Mouse (Mus musculus): Measurements from ENCODE around the gene Chad. TPM values are rescaled to one million over a fixed set of nuclear protein-coding genes. Genes with fewer than 3 reads are reported as not detected.

Chad gene
- polyA plus RNA-seq, 1 experiment from 2014 or later, result 0.69 TPM

DNA sequence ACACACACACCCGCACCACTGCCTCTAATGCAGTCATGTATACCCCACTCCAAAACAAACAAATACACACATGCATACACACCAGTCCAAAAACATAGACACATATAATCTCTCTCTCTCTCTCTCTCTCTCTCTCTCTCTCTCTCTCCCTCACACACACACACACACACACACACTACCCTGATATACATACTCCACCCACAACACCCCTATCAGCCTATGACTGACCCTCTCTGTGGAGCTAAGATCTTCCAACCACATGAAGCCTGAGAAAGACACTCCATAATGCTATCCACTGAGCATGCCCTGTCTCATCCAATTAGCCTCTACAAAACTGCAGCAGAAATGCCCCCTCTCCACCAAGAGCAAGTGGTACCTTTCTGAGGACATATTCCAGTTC is 7.0 kb downstream of the Chad start:
- H3K4me3 ChIP-seq (replicated peaks), result no peak overlapping the region
- H3K27ac ChIP-seq, result no peak overlapping the region
- H3K9ac ChIP-seq, result no peak overlapping the region
- H3K4me2 ChIP-seq, result no peak overlapping the region
- H3K4me1 ChIP-seq, result no peaks in the 10 kb centered on the region
- H3K9me3 ChIP-seq, result no peaks in the 10 kb centered on the region
- 88% methylated on average over 1 of the region's 1 CpGs for WGBS
- no peaks in the 10 kb centered on the region for H3K36me3 ChIP-seq (replicated peaks)
- no peaks in the 10 kb centered on the region; the same call in 1 of the 2 replicates for H3K27me3 ChIP-seq
- no peak for ATAC-seq (ENCODE audit: low FRiP score)

DNA sequence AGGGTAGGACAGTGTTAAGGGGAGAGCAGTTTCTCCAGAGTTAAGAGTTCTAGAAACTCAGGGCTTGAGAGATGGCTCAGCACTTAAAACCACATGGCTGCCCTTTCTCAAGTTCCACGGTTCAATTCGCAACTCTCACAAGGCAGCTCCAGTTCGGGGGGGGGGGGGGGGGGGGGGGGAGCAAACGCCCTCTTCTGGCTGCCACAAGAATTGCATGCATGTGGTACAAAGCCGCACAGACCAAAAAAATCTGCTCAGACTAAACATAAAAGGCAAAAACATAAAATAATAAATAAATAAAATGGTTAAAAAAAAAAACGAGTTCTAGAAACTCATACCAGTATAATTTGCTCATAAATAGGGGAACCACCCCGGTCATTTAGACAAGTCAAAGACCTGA is 9.7 kb downstream of the Chad start:
- H3K27me3 ChIP-seq, result no peaks in the 10 kb centered on the region
- H3K4me3 ChIP-seq (replicated peaks), result no peak overlapping the region
- H3K4me2 ChIP-seq, result no peak overlapping the region
- no peak overlapping the region for H3K27ac ChIP-seq
- no peaks in the 10 kb centered on the region for H3K36me3 ChIP-seq (replicated peaks)
- no peak for ATAC-seq (ENCODE audit: low FRiP score)
- H3K4me1 ChIP-seq, result no peaks in the 10 kb centered on the region
- WGBS, result 29% methylated on average over 6 of the region's 7 CpGs
- H3K9me3 ChIP-seq, result no peaks in the 10 kb centered on the region
- H3K9ac ChIP-seq, result no peak overlapping the region

DNA sequence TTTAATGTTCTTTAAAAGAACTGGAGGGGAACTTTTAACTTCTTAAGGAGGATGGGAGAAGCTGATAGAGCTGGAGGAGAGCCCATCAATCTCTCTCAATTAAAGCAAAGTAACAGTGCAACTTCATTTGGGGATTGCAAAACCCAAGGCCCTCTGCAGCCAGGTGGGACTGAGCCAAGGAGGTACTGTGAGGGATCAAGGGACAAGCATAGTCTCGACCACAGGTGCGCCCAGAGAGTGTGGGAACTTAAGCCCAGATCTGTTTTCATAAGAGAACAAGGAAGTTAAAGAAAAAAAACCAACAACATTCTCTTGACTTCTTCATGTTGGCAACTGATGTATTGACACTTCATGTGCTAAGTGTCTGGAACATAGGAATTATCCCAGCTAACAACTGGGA is 10.2 kb downstream of the Chad start:
- ATAC-seq (ENCODE audit: low FRiP score), result no peak

DNA sequence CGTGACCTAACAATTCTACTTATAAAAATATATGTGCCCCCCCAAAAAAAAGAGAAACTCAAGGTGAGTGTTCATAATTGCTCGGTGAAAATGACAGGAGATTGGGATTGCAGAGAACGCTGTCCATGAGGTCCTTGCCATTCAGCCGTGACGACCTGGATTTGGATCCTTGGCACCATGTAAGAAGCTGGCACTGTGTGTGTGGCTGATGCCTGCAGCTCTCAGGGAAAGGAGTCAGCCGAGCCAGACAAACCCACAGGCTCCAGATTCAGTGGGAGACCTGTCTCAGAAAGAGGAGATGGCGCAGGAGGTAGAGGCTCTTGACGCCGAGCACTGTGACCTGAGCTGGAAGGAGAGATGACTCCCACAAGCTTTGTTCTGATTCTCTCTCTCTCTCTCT is 11.5 kb downstream of the Chad start:
- Histone ChIP-seq H3K36me3 (replicated peaks) (no peaks in the 10 kb centered on the region), H3K9me3 (no peaks in the 10 kb centered on the region), H3K27ac (no peak overlapping the region), H3K4me3 (replicated peaks) (no peak overlapping the region), H3K4me1 (no peaks in the 10 kb centered on the region), H3K9ac (no peak overlapping the region), H3K27me3 (no peaks in the 10 kb centered on the region), H3K4me2 (no peak overlapping the region)
- 92% methylated on average over 9 of the region's 9 CpGs for WGBS
- no peak for ATAC-seq (ENCODE audit: low FRiP score)

More for the DNA sequence above, 10.2 kb downstream of the Chad start:
- Histone ChIP-seq H3K4me1 (no peaks in the 10 kb centered on the region), H3K27me3 (no peaks in the 10 kb centered on the region), H3K9me3 (no peaks in the 10 kb centered on the region), H3K9ac (no peak overlapping the region), H3K36me3 (replicated peaks) (no peaks in the 10 kb centered on the region), H3K4me2 (no peak overlapping the region), H3K4me3 (replicated peaks) (no peak overlapping the region), H3K27ac (no peak overlapping the region)
- WGBS, result 71% methylated on average over 2 of the region's 2 CpGs

DNA sequence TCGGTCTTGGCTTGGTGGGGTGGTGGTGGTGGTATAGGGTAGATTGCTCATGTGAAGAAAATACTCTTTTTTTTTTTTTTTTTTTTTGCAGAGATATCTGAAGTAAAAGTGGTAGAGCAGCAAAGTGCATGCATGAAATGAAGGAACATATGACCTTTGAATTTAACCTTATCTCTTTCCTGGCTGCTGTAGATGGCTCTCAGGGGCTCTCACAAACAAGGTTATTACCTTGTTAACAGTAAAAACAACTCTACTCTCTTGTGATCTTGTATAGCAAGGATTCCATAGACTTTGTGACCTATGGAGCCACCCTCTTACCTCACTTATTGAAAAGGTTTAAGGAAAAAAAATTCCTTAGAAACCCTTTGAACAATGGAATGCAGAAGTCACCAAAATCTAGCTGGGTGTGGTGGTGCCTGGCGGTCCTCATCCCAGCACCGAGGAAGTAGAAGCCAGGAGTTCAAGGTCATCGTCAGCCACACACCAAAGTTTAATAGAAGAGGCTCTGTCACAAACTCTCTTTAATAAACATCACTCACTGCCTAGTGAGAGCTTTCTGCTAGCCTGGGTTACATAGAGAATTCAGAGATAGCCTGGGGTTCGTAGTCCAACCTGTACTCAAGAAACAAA is 15.4 kb downstream of the Chad start:
- Histone ChIP-seq H3K9ac (no peak overlapping the region), H3K27ac (no peak overlapping the region), H3K4me1 (no peaks in the 10 kb centered on the region), H3K4me2 (no peak overlapping the region), H3K4me3 (replicated peaks) (no peak overlapping the region), H3K27me3 (no peaks in the 10 kb centered on the region), H3K36me3 (replicated peaks) (no peaks in the 10 kb centered on the region), H3K9me3 (no peaks in the 10 kb centered on the region)
- WGBS, result 91% methylated on average over 5 of the region's 5 CpGs
- no peak for ATAC-seq (ENCODE audit: low FRiP score)

DNA sequence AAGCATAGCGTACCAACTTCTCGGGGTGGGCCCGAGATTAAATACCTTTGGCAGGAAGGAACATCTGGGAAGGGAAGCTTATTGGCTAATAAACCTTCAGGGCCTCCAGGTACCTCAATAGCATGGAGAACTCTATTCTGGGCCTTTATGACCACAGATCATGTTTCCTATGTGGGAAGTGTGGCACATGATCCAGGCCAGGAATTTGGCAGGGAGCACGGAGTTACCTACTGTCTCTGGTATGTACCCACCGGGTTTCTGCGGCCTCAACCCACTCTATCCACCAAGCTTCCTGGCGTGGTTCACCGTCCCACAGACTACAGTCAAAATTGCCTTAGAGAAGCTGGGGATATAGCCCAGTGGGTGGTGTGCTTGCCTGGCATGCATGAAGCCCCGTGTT is 20.2 kb downstream of the Chad start:
- Histone ChIP-seq H3K27me3 (no peaks in the 10 kb centered on the region), H3K36me3 (replicated peaks) (no peaks in the 10 kb centered on the region), H3K9me3 (no peaks in the 10 kb centered on the region), H3K4me2 (no peak overlapping the region), H3K9ac (no peak overlapping the region), H3K4me3 (replicated peaks) (no peak overlapping the region), H3K27ac (no peak overlapping the region), H3K4me1 (no peaks in the 10 kb centered on the region)
- no peak for ATAC-seq (ENCODE audit: low FRiP score)
- WGBS, result 96% methylated on average over 9 of the region's 9 CpGs

DNA sequence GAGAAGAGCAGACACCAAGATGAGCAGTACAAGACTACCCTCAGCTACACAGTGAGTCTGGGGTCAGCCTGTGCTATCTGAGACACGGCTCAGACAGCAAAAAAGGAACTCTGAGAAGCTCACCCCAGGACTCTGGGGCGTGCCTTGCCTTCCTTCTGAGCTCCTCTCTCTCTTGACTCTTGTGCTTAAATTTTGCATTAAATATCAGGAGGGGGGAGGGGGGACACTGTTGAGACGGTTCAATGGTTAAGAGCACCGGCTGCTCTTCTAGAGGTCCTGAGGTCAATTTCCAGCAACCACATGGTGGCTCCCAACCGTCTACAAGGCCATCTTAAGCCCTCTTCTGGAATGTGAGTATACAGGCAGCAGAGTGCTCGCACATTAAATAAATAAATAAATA is 22.7 kb downstream of the Chad start:
- H3K4me1 ChIP-seq, result 0 out of 2 replicates have a peak, but pooled peaks cover 4% of the 10 kb centered on the region
- no peaks in the 10 kb centered on the region for H3K9me3 ChIP-seq
- H3K36me3 ChIP-seq (replicated peaks), result no peaks in the 10 kb centered on the region
- H3K9ac ChIP-seq, result no peak overlapping the region
- H3K27me3 ChIP-seq, result no peaks in the 10 kb centered on the region
- ATAC-seq (ENCODE audit: low FRiP score), result no peak
- 84% methylated on average over 6 of the region's 6 CpGs for WGBS
- H3K27ac ChIP-seq, result no peak overlapping the region
- no peak overlapping the region for H3K4me2 ChIP-seq
- no peak overlapping the region for H3K4me3 ChIP-seq (replicated peaks)

DNA sequence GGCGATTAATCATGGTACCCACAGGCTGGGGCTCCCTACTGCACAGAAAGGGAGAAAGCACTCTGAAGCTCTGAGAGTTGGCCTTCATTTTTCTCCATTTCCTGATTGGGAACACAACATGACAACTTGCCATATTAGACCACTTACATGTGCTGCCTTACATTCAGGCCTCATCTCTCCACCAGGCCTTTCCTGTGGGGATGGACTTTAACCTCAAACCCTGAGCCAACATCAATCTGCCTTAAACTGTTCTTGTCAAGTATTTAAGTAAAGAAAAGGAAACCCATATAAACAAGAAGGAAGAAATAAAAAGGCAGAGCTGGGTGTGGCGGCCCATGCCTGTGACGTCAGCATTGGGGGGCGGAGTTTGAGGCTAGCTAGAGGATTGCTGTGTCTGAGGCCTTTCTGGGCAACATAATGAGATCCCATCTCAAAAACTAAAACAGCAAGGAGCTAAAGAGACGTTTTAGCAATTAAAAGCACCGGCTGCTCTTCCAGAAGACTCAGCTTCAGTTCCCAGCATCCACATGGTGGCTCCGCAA is 31.5 kb downstream of the Chad start:
- 70% methylated on average over 7 of the region's 7 CpGs for WGBS

DNA sequence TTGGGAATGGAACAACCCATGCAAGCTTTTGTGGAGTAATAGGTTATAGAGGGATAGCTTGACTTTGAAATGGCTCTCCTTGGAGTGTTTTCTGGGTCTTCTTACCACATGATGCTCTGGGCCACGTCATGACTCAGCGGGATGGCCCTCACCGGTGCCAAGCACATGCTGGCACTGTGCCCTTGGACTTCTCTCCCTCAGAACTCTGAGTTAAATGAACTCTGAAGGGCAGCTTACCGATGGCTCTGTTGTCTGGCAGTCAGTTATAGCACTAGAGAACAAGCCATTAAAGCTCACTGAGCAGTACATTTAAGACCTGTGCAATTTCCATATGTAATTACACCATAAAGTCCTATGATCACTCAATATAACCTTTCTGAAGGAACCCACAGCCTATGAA is 32.5 kb downstream of the Chad start:
- Histone ChIP-seq H3K36me3 (replicated peaks) (no peaks in the 10 kb centered on the region), H3K27ac (no peak overlapping the region), H3K4me2 (no peak overlapping the region), H3K9me3 (no peaks in the 10 kb centered on the region), H3K4me1 (peaks cover 15% of the 10 kb centered on the region), H3K4me3 (replicated peaks) (no peak overlapping the region), H3K9ac (no peak overlapping the region), H3K27me3 (peaks cover 9% of the 10 kb centered on the region; the same call in 1 of the 2 replicates)
- no peak for ATAC-seq (ENCODE audit: low FRiP score)
- WGBS, result 92% methylated on average over 4 of the region's 4 CpGs

More for the DNA sequence above, 31.5 kb downstream of the Chad start:
- no peaks in the 10 kb centered on the region for H3K9me3 ChIP-seq
- H3K4me2 ChIP-seq, result no peak overlapping the region
- H3K9ac ChIP-seq, result no peak overlapping the region
- H3K36me3 ChIP-seq (replicated peaks), result no peaks in the 10 kb centered on the region
- H3K4me3 ChIP-seq (replicated peaks), result no peak overlapping the region
- no peak for ATAC-seq (ENCODE audit: low FRiP score)
- H3K27me3 ChIP-seq, result 0 out of 2 replicates have a peak, but pooled peaks cover 5% of the 10 kb centered on the region
- no peak overlapping the region for H3K27ac ChIP-seq
- H3K4me1 ChIP-seq, result peaks cover 8% of the 10 kb centered on the region

DNA sequence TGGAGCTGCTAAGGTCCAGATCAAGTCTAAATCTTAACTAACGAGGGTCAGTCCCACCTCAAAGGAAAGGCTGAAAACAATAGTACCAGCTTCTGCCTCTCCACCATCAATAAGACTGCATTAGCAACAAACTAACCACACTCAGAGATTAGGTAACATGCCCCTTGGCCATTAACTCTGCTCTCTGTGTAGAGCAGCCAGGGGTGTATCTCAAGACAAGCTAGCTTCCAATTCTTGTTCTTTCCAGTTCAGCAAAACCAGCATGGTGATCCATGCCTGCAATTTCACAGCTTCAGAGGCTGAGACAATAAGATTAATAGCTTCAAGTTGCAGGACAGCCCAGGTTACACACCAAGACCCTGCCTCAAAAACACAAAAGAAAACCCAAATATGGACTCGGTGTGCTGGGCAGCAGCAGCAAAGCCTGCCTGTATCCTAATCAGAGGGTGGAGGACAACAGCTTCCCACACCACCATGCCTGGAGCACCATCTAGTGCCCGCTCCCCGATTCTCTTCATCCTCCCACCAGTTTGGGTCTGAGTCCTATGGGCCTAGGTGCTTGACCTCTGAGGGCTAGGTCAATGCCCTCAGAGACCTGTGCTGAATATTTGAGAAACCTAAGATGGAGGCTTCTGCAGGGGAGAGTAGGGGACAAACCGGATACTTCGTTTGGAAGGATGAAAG is 33.7 kb downstream of the Chad start:
- H3K9me3 ChIP-seq, result no peaks in the 10 kb centered on the region
- peaks cover 13% of the 10 kb centered on the region; the same call in 1 of the 2 replicates for H3K27me3 ChIP-seq
- H3K4me3 ChIP-seq (replicated peaks), result no peak overlapping the region
- H3K4me1 ChIP-seq, result peaks cover 15% of the 10 kb centered on the region
- no peak overlapping the region for H3K4me2 ChIP-seq
- ATAC-seq (ENCODE audit: low FRiP score), result no peak
- H3K36me3 ChIP-seq (replicated peaks), result no peaks in the 10 kb centered on the region
- WGBS, result 72% methylated on average over 6 of the region's 6 CpGs
- no peak overlapping the region for H3K9ac ChIP-seq
- H3K27ac ChIP-seq, result no peak overlapping the region

DNA sequence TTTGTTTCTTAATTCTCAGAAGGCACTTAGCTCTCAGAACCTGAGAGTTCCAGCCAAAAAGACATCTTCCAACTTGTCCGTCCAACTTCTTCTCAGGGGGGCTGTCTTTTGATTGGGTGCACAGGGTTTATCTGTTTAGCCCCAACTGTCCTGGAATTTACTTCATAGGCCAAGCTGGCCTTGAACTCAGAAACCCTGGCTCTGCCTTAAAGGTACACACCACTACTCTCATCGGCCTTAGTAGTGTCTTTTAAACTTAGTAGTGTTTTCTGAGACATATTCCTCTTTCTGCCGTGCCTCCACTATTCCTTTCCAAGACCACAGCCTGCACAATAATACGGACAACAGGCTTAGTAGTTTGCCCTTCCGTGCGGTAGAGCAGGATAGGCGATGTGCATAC is 35.6 kb downstream of the Chad start:
- no peaks in the 10 kb centered on the region for H3K9me3 ChIP-seq
- no peak overlapping the region for H3K4me3 ChIP-seq (replicated peaks)
- ATAC-seq (ENCODE audit: low FRiP score), result no peak
- H3K9ac ChIP-seq, result no peak overlapping the region
- H3K27me3 ChIP-seq, result peaks cover 13% of the 10 kb centered on the region; the same call in 1 of the 2 replicates
- H3K4me2 ChIP-seq, result 0 out of 2 replicates have a peak overlapping the region, but pooled peaks have one; percentile 79
- 90% methylated on average over 7 of the region's 7 CpGs for whole genome bisulfite sequencing
- H3K27ac ChIP-seq, result no peak overlapping the region
- H3K4me1 ChIP-seq, result peaks cover 15% of the 10 kb centered on the region
- H3K36me3 ChIP-seq (replicated peaks), result no peaks in the 10 kb centered on the region

DNA sequence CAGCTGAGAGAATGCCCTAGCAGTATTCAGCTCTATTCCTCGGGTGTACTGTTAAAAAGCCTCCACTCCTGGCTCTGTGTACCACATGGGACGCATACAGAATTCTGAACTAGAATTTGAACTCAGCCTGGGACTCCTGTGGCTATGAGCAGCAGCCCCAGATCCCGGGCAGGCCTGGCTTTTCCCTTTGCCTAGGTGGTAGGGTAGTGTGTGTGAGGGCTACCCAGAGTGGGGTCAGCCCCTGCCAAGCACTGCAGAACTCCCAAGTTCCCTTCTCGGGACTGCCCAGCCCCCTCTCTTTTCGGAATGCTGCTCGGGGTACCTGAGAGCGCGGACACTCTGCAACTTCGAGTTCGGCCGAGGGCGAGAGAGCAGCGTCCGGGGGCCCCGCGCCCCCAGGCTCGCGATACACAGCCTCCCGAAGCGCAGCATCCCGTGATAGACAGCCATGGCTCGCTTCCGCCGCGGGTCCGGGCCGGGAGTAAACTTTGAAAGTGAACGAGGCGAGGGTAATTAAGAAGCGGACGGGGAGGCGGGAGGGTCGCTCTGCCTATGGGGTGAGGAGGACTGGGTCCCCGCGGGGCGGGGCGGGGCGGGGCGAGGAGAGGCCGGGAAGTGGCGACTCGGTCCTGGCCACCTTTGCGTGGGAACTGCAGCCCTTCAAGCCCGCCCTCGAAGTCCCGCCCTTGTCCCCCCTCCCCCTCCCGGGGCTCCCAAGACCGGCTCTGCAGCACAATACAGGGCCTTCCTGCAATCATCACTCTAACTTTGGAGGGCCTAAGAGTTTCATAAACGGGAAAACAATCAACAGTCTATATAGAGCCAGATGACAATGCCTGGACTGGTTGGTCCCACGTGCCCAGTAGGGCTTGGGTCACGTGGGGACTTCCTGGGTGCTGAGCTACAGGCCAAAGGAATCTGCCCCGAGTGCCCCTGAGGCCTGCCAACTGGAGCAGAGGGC is 36.8 kb downstream of the Chad start, which contains the start of gene Acsf2:
Gene Acsf2, minus strand, starts transcription at position 551 of the 961 bp plus-strand sequence.
- ATAC-seq (ENCODE audit: low FRiP score), result peak; percentile 89
- Histone ChIP-seq H3K27ac (no peak within 1 kb of the TSS; the same call in none of the 2 replicates), H3K36me3 (replicated peaks) (no peaks in the 10 kb centered on the region), H3K9me3 (no peaks in the 10 kb centered on the region), H3K4me3 (replicated peaks) (peak within 1 kb of the TSS; percentile 47), H3K27me3 (peaks cover 13% of the 10 kb centered on the region; the same call in 1 of the 2 replicates), H3K4me2 (peak within 1 kb of the TSS; percentile 79), H3K4me1 (peaks cover 15% of the 10 kb centered on the region), H3K9ac (peak within 1 kb of the TSS; percentile 65)
- under 1% methylated on average over 50 of the region's 52 CpGs for WGBS

All from forebrain, embryonic 12.5 days (tissue).